Mouse (Mus musculus): ENCODE measurements around the gene Ppm1b. TPM values are rescaled to one million over a fixed set of nuclear protein-coding genes. Genes with fewer than 3 reads are reported as not detected.

The Ppm1b gene
- polyA plus RNA-seq, 1 experiment from 2014 or later = 63.4 TPM

DNA sequence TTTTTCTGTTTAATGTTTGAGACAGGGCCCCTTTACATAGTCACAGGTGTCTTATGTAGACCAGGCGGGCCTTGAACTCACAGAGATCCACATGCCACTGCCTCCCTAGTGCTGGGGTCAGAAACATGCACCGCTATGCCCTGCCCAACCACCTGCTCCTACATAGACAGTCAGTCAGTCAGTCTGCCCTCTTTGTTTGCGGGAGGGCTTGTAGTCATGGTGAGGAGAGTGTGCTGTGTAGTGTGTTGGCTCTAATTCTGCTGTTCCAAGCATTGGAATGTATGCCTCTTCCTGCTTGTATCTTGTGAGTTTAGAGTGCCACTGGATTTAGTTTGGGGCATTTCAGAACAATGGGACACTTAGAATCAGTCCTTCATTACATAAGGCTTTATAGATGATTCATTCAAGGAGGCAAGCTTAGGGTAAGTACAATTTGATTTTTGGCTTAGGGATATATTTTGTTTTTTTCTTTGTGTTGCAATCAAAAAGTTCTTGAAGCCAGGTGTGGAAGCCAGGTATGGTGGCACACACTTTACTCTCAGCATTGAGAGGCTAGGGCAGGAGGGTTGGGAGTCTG is 31.4 kb downstream of the Ppm1b start:
- H3K27ac ChIP-seq (ENCODE audit: low read length) = no peak overlapping the region
- no peaks in the 10 kb centered on the region for H3K9me3 ChIP-seq (ENCODE audit: control insufficient read depth, low read depth, low read length)
- no peak; the same call in 1 of the 2 replicates for ATAC-seq (ENCODE audit: insufficient number of reproducible peaks, insufficient read depth, low FRiP score, low read depth)
- H3K27me3 ChIP-seq (ENCODE audit: control insufficient read depth, insufficient read depth, low read length) = no peaks in the 10 kb centered on the region
- no peak overlapping the region for H3K4me2 ChIP-seq (replicated peaks; ENCODE audit: low read depth, low read length)
- no peak overlapping the region for H3K9ac ChIP-seq (replicated peaks; ENCODE audit: low read depth, low read length)
- H3K4me3 ChIP-seq (ENCODE audit: low read depth, low read length) = no peak overlapping the region
- no peaks in the 10 kb centered on the region for H3K36me3 ChIP-seq (ENCODE audit: control insufficient read depth, insufficient read depth, low read length)
- whole genome bisulfite sequencing = 78% methylated on average over 3 of the region's 3 CpGs
- H3K4me1 ChIP-seq (ENCODE audit: control insufficient read depth, insufficient read depth, low read length) = no peaks in the 10 kb centered on the region

DNA sequence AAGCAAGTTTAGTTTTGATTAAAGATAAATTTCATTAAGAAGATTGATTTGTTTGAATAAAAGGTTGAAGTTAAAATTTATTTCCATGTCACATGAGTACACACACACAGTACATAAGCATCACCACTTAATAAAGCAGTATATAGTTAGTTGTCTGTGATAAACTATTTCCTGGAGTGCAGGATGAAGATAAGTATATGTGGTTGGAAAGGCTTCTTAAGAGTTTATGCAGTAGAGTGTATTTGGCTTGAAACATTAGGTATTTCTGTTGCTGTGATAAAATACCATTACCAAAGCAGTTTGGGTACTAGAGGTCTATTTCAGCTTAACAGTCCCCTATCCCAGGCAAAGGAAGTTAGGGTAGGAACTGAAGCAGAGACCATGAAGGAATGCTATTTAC is 32.0 kb downstream of the Ppm1b start:
- Histone ChIP-seq H3K4me1 (ENCODE audit: control insufficient read depth, insufficient read depth, low read length) (no peaks in the 10 kb centered on the region), H3K27me3 (ENCODE audit: control insufficient read depth, insufficient read depth, low read length) (no peaks in the 10 kb centered on the region), H3K9me3 (ENCODE audit: control insufficient read depth, low read depth, low read length) (no peaks in the 10 kb centered on the region), H3K4me2 (replicated peaks; ENCODE audit: low read depth, low read length) (no peak overlapping the region), H3K36me3 (ENCODE audit: control insufficient read depth, insufficient read depth, low read length) (no peaks in the 10 kb centered on the region), H3K4me3 (ENCODE audit: low read depth, low read length) (no peak overlapping the region), H3K9ac (replicated peaks; ENCODE audit: low read depth, low read length) (no peak overlapping the region), H3K27ac (ENCODE audit: low read length) (no peak overlapping the region)
- no peak for ATAC-seq (ENCODE audit: insufficient number of reproducible peaks, insufficient read depth, low FRiP score, low read depth)

DNA sequence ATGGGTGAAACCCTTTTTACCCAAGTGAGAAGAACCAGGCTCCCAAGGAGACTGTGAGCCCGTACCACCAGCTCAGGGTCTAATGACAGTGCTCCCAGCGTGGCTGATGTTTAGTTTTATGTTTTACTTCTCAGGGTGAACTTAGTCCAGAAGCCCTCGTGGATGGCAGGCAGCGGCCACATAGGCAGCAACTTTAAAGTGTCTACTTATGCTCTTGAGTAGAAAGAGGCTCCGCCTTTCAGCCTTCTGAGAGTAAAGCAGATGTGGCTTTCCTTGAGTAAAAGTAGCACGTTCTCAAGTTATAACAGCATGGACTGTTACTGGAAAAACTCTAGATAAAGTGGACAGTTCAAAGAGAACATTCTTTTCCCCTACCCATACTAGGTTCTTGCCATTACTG is 39.3 kb downstream of the Ppm1b start:
- no peak overlapping the region for H3K4me2 ChIP-seq (replicated peaks; ENCODE audit: low read depth, low read length)
- H3K36me3 ChIP-seq (ENCODE audit: control insufficient read depth, insufficient read depth, low read length) = peaks cover 4% of the 10 kb centered on the region; the same call in 1 of the 2 replicates
- ATAC-seq (ENCODE audit: insufficient number of reproducible peaks, insufficient read depth, low FRiP score, low read depth) = no peak
- H3K4me3 ChIP-seq (ENCODE audit: low read depth, low read length) = no peak overlapping the region
- WGBS = 70% methylated on average over 6 of the region's 6 CpGs
- no peaks in the 10 kb centered on the region for H3K27me3 ChIP-seq (ENCODE audit: control insufficient read depth, insufficient read depth, low read length)
- H3K9ac ChIP-seq (replicated peaks; ENCODE audit: low read depth, low read length) = no peak overlapping the region
- no peaks in the 10 kb centered on the region for H3K9me3 ChIP-seq (ENCODE audit: control insufficient read depth, low read depth, low read length)
- no peak overlapping the region for H3K27ac ChIP-seq (ENCODE audit: low read length)
- no peaks in the 10 kb centered on the region for H3K4me1 ChIP-seq (ENCODE audit: control insufficient read depth, insufficient read depth, low read length)

DNA sequence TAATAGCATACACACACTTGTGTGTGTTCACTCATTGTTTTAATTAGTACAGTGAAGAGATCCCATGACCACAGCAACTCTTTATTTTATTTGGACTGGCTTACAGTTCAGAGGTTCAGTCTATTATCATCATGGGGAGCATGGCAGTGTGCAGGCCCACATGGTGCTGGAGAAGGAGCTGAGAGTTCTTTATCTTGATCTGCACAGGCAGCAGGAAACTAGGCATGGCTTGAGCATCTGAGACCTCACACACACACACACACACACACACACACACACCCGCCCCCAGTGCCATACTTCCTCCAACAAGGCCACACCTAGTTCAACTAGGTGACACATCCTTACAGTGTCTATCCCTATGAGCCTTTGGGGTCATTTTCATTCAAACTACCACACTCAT is 41.1 kb downstream of the Ppm1b start:
- no peak for ATAC-seq (ENCODE audit: insufficient number of reproducible peaks, insufficient read depth, low FRiP score, low read depth)
- no peaks in the 10 kb centered on the region for H3K27me3 ChIP-seq (ENCODE audit: control insufficient read depth, insufficient read depth, low read length)
- no peaks in the 10 kb centered on the region for H3K9me3 ChIP-seq (ENCODE audit: control insufficient read depth, low read depth, low read length)
- H3K27ac ChIP-seq (ENCODE audit: low read length) = no peak overlapping the region
- 71% methylated on average over 1 of the region's 1 CpGs for WGBS
- H3K4me2 ChIP-seq (replicated peaks; ENCODE audit: low read depth, low read length) = no peak overlapping the region
- H3K4me1 ChIP-seq (ENCODE audit: control insufficient read depth, insufficient read depth, low read length) = no peaks in the 10 kb centered on the region
- H3K36me3 ChIP-seq (ENCODE audit: control insufficient read depth, insufficient read depth, low read length) = peaks cover 4% of the 10 kb centered on the region; the same call in 1 of the 2 replicates
- no peak overlapping the region for H3K9ac ChIP-seq (replicated peaks; ENCODE audit: low read depth, low read length)
- H3K4me3 ChIP-seq (ENCODE audit: low read depth, low read length) = no peak overlapping the region

DNA sequence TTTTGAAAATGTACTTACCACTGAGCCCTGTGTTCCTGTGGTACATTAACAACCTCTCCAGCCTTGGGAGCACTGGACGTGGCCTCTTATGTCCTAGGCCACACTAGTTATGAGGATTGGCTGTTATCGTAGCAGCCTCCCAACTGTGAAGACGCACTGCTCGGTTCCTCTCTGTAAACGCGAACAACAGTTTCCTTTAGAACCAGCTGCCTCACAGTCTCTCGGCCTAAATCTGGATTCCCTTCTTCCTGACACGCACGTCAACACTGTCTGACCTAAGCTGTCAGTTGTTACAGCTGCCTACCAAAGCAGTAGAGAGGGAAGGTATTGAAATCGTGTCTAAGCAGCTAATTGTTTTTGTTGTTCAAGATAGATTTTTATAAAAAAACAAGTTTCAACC is 43.1 kb downstream of the Ppm1b start:
- H3K4me2 ChIP-seq (replicated peaks; ENCODE audit: low read depth, low read length) = no peak overlapping the region
- no peak overlapping the region for H3K4me3 ChIP-seq (ENCODE audit: low read depth, low read length)
- no peak overlapping the region for H3K27ac ChIP-seq (ENCODE audit: low read length)
- no peak overlapping the region for H3K9ac ChIP-seq (replicated peaks; ENCODE audit: low read depth, low read length)
- 89% methylated on average over 10 of the region's 10 CpGs for WGBS
- no peaks in the 10 kb centered on the region for H3K27me3 ChIP-seq (ENCODE audit: control insufficient read depth, insufficient read depth, low read length)
- peaks cover 5% of the 10 kb centered on the region; the same call in 1 of the 2 replicates for H3K36me3 ChIP-seq (ENCODE audit: control insufficient read depth, insufficient read depth, low read length)
- H3K9me3 ChIP-seq (ENCODE audit: control insufficient read depth, low read depth, low read length) = no peaks in the 10 kb centered on the region
- no peaks in the 10 kb centered on the region for H3K4me1 ChIP-seq (ENCODE audit: control insufficient read depth, insufficient read depth, low read length)
- no peak for ATAC-seq (ENCODE audit: insufficient number of reproducible peaks, insufficient read depth, low FRiP score, low read depth)

DNA sequence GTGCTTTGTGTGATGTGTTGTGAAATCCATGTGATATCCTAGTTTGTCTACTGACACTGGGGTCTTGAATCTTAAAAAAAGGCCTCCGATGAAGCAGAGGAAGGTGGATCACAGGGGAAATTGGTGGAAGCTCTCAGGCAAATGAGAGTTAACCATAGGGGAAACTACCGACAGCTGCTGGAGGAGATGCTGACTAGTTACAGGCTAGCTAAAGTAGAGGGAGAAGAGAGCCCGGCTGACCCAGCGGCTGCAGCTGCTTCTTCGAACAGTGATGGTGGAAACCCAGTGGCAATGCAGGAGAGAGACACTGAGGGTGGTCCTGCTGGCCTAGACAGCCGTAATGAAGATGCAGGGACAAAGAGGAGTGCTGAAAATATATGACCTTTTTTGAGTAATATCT is 56.9 kb downstream of the Ppm1b start:
- Histone ChIP-seq H3K9me3 (ENCODE audit: control insufficient read depth, low read depth, low read length) (no peaks in the 10 kb centered on the region), H3K27ac (ENCODE audit: low read length) (no peak overlapping the region), H3K9ac (replicated peaks; ENCODE audit: low read depth, low read length) (no peak overlapping the region), H3K4me3 (ENCODE audit: low read depth, low read length) (no peak overlapping the region), H3K27me3 (ENCODE audit: control insufficient read depth, insufficient read depth, low read length) (no peaks in the 10 kb centered on the region), H3K4me2 (replicated peaks; ENCODE audit: low read depth, low read length) (no peak overlapping the region), H3K36me3 (ENCODE audit: control insufficient read depth, insufficient read depth, low read length) (peaks cover 5% of the 10 kb centered on the region; the same call in 1 of the 2 replicates), H3K4me1 (ENCODE audit: control insufficient read depth, insufficient read depth, low read length) (no peaks in the 10 kb centered on the region)
- ATAC-seq (ENCODE audit: insufficient number of reproducible peaks, insufficient read depth, low FRiP score, low read depth) = no peak
- 86% methylated on average over 6 of the region's 6 CpGs for WGBS

DNA sequence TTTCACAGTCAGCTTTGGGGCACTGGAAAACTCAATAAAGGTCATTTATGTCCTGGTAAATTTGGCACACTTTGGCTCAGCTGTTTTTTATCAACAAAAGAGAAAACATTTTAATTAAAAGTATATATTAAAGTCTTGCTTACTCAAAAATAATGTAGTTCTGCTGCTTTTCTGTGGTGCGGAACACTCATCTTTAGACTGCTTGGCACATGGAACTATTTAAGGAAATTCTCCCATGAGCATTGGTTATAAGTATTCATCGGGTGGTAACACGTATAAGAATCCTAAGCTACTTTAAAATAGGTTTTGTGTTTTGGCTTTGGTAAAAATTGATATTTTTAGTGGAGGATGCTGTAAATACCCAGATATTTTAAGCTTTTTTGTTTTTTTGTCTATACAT is 58.1 kb downstream of the Ppm1b start:
- Histone ChIP-seq H3K4me3 (ENCODE audit: low read depth, low read length) (no peak overlapping the region), H3K27me3 (ENCODE audit: control insufficient read depth, insufficient read depth, low read length) (no peaks in the 10 kb centered on the region), H3K4me2 (replicated peaks; ENCODE audit: low read depth, low read length) (no peak overlapping the region), H3K36me3 (ENCODE audit: control insufficient read depth, insufficient read depth, low read length) (peaks cover 2% of the 10 kb centered on the region; the same call in 1 of the 2 replicates), H3K9ac (replicated peaks; ENCODE audit: low read depth, low read length) (no peak overlapping the region), H3K27ac (ENCODE audit: low read length) (no peak overlapping the region), H3K4me1 (ENCODE audit: control insufficient read depth, insufficient read depth, low read length) (no peaks in the 10 kb centered on the region), H3K9me3 (ENCODE audit: control insufficient read depth, low read depth, low read length) (no peaks in the 10 kb centered on the region)
- WGBS = 91% methylated on average over 3 of the region's 3 CpGs
- no peak for ATAC-seq (ENCODE audit: insufficient number of reproducible peaks, insufficient read depth, low FRiP score, low read depth)

DNA sequence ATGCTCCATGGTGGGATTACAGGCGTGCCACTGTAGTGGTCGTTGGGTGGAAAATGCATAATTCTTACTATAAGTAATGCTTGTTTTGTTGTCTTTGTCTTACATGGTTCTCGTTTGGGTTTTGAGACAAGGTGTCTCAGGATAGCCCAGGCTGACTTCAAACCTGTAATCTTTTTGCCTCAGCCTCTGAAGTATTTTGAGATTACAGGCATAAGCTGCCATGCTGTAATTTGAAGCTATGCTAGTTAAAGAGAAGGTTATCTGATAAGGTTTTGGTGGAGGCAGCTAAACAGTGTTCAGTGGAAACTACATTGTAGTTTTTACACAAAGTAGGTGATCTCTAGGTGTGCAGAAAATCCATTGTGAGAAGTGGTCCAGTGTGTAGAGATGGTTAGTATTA is 61.8 kb downstream of the Ppm1b start:
- Histone ChIP-seq H3K4me1 (ENCODE audit: control insufficient read depth, insufficient read depth, low read length) (0 out of 2 replicates have a peak, but pooled peaks cover 2% of the 10 kb centered on the region), H3K4me2 (replicated peaks; ENCODE audit: low read depth, low read length) (no peak overlapping the region), H3K4me3 (ENCODE audit: low read depth, low read length) (no peak overlapping the region), H3K36me3 (ENCODE audit: control insufficient read depth, insufficient read depth, low read length) (no peaks in the 10 kb centered on the region), H3K9me3 (ENCODE audit: control insufficient read depth, low read depth, low read length) (no peaks in the 10 kb centered on the region), H3K9ac (replicated peaks; ENCODE audit: low read depth, low read length) (no peak overlapping the region), H3K27me3 (ENCODE audit: control insufficient read depth, insufficient read depth, low read length) (no peaks in the 10 kb centered on the region), H3K27ac (ENCODE audit: low read length) (no peak overlapping the region)
- 91% methylated on average over 3 of the region's 3 CpGs for WGBS
- ATAC-seq (ENCODE audit: insufficient number of reproducible peaks, insufficient read depth, low FRiP score, low read depth) = no peak

DNA sequence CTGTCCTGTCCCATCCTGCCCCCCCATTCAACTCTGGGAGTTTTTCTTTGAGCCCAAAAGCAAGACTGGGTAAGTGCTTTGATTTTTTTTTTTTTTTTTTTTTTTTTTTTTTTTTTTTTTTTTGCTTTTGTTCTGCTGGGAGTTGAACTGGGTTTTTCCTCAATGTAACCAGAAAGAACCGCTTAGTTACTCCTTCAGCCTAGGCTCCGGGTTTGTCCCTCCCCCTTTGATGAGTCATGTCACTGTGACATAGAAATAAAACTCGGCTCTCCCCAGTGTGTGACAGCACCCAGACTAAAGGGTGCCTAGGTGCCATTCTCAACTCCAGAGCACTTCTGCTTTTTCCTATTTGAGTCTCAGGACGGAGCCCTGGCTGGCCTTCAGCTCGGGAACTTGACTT is 62.3 kb downstream of the Ppm1b start:
- WGBS = 79% methylated on average over 5 of the region's 5 CpGs
- no peak for ATAC-seq (ENCODE audit: insufficient number of reproducible peaks, insufficient read depth, low FRiP score, low read depth)
- H3K4me2 ChIP-seq (replicated peaks; ENCODE audit: low read depth, low read length) = no peak overlapping the region

More for the DNA sequence above, 62.3 kb downstream of the Ppm1b start:
- Histone ChIP-seq H3K9ac (replicated peaks; ENCODE audit: low read depth, low read length) (no peak overlapping the region), H3K36me3 (ENCODE audit: control insufficient read depth, insufficient read depth, low read length) (no peaks in the 10 kb centered on the region), H3K4me1 (ENCODE audit: control insufficient read depth, insufficient read depth, low read length) (0 out of 2 replicates have a peak, but pooled peaks cover 3% of the 10 kb centered on the region), H3K27me3 (ENCODE audit: control insufficient read depth, insufficient read depth, low read length) (no peaks in the 10 kb centered on the region), H3K9me3 (ENCODE audit: control insufficient read depth, low read depth, low read length) (no peaks in the 10 kb centered on the region), H3K27ac (ENCODE audit: low read length) (no peak overlapping the region), H3K4me3 (ENCODE audit: low read depth, low read length) (no peak overlapping the region)

Data from stomach, embryonic 14.5 days (tissue).